Mouse (Mus musculus): ENCODE results near the gene Samhd1. TPM values are rescaled to one million over a fixed set of nuclear protein-coding genes. Genes with fewer than 3 reads are reported as not detected.

Samhd1 gene
- polyA plus RNA-seq, 1 experiment from 2014 or later: 27.1 TPM

- Histone ChIP-seq H3K9me3 (ENCODE audit: low read length) (no peaks in the 10 kb centered on the region), H3K4me1 (ENCODE audit: insufficient read depth, low read length) (no peaks in the 10 kb centered on the region), H3K9ac (replicated peaks; ENCODE audit: low read length) (no peak overlapping the region), H3K4me2 (replicated peaks; ENCODE audit: low read depth, low read length) (no peak overlapping the region), H3K36me3 (ENCODE audit: insufficient read depth, low read length) (peaks cover 48% of the 10 kb centered on the region), H3K27ac (ENCODE audit: low read length) (no peak overlapping the region), H3K27me3 (ENCODE audit: insufficient read depth, low read length) (no peaks in the 10 kb centered on the region), H3K4me3 (ENCODE audit: low read length) (no peak overlapping the region)
- no peak for ATAC-seq (ENCODE audit: low FRiP score, low TSS enrichment)
- WGBS: 91% methylated on average over 2 of the region's 2 CpGs
Observed at GRCm38 (mm10) chr2:157164101-157164500, 29.0 kb upstream of the Samhd1 start.

GRCm38 (mm10) chr2:157156079-157156478, 21.0 kb upstream of the Samhd1 start:
- no peak overlapping the region for H3K9ac ChIP-seq (replicated peaks; ENCODE audit: low read length)
- H3K4me3 ChIP-seq (ENCODE audit: low read length): no peak overlapping the region
- ATAC-seq (ENCODE audit: low FRiP score, low TSS enrichment): no peak
- no peak overlapping the region for H3K27ac ChIP-seq (ENCODE audit: low read length)
- H3K27me3 ChIP-seq (ENCODE audit: insufficient read depth, low read length): no peaks in the 10 kb centered on the region
- H3K36me3 ChIP-seq (ENCODE audit: insufficient read depth, low read length): peaks cover 45% of the 10 kb centered on the region
- H3K9me3 ChIP-seq (ENCODE audit: low read length): no peaks in the 10 kb centered on the region
- H3K4me1 ChIP-seq (ENCODE audit: insufficient read depth, low read length): no peaks in the 10 kb centered on the region
- no peak overlapping the region for H3K4me2 ChIP-seq (replicated peaks; ENCODE audit: low read depth, low read length)
- 89% methylated on average over 1 of the region's 1 CpGs for WGBS

GRCm38 (mm10) chr2:157153235-157153634, 18.2 kb upstream of the Samhd1 start:
- ATAC-seq (ENCODE audit: low FRiP score, low TSS enrichment): no peak
- WGBS: 90% methylated on average over 2 of the region's 2 CpGs
- Histone ChIP-seq H3K4me1 (ENCODE audit: insufficient read depth, low read length) (no peaks in the 10 kb centered on the region), H3K4me2 (replicated peaks; ENCODE audit: low read depth, low read length) (no peak overlapping the region), H3K27ac (ENCODE audit: low read length) (no peak overlapping the region), H3K9me3 (ENCODE audit: low read length) (no peaks in the 10 kb centered on the region), H3K36me3 (ENCODE audit: insufficient read depth, low read length) (peaks cover 41% of the 10 kb centered on the region), H3K27me3 (ENCODE audit: insufficient read depth, low read length) (no peaks in the 10 kb centered on the region), H3K4me3 (ENCODE audit: low read length) (no peak overlapping the region), H3K9ac (replicated peaks; ENCODE audit: low read length) (no peak overlapping the region)

GRCm38 (mm10) chr2:157148417-157148816, 13.4 kb upstream of the Samhd1 start:
- H3K36me3 ChIP-seq (ENCODE audit: insufficient read depth, low read length): peaks cover 29% of the 10 kb centered on the region
- ATAC-seq (ENCODE audit: low FRiP score, low TSS enrichment): no peak
- no peak overlapping the region for H3K27ac ChIP-seq (ENCODE audit: low read length)
- H3K4me2 ChIP-seq (replicated peaks; ENCODE audit: low read depth, low read length): no peak overlapping the region
- H3K4me1 ChIP-seq (ENCODE audit: insufficient read depth, low read length): no peaks in the 10 kb centered on the region
- H3K9me3 ChIP-seq (ENCODE audit: low read length): no peaks in the 10 kb centered on the region
- H3K9ac ChIP-seq (replicated peaks; ENCODE audit: low read length): no peak overlapping the region
- H3K27me3 ChIP-seq (ENCODE audit: insufficient read depth, low read length): no peaks in the 10 kb centered on the region
- 89% methylated on average over 5 of the region's 5 CpGs for WGBS
- H3K4me3 ChIP-seq (ENCODE audit: low read length): no peak overlapping the region

GRCm38 (mm10) chr2:157147397-157148020, 12.4 kb upstream of the Samhd1 start:
- WGBS: 85% methylated on average over 9 of the region's 9 CpGs
- H3K27me3 ChIP-seq (ENCODE audit: insufficient read depth, low read length): no peaks in the 10 kb centered on the region
- H3K36me3 ChIP-seq (ENCODE audit: insufficient read depth, low read length): peaks cover 29% of the 10 kb centered on the region

GRCm38 (mm10) chr2:157145173-157145572, 10.1 kb upstream of the Samhd1 start:
- Histone ChIP-seq H3K27me3 (ENCODE audit: insufficient read depth, low read length) (no peaks in the 10 kb centered on the region), H3K4me3 (ENCODE audit: low read length) (no peak overlapping the region), H3K4me2 (replicated peaks; ENCODE audit: low read depth, low read length) (no peak overlapping the region), H3K27ac (ENCODE audit: low read length) (no peak overlapping the region), H3K4me1 (ENCODE audit: insufficient read depth, low read length) (no peaks in the 10 kb centered on the region), H3K9ac (replicated peaks; ENCODE audit: low read length) (no peak overlapping the region), H3K36me3 (ENCODE audit: insufficient read depth, low read length) (peaks cover 18% of the 10 kb centered on the region), H3K9me3 (ENCODE audit: low read length) (no peaks in the 10 kb centered on the region)
- ATAC-seq (ENCODE audit: low FRiP score, low TSS enrichment): no peak
- WGBS: 77% methylated on average over 1 of the region's 1 CpGs

More at GRCm38 (mm10) chr2:157147397-157148020, 12.4 kb upstream of the Samhd1 start:
- Histone ChIP-seq H3K9me3 (ENCODE audit: low read length) (no peaks in the 10 kb centered on the region), H3K4me1 (ENCODE audit: insufficient read depth, low read length) (no peaks in the 10 kb centered on the region), H3K4me3 (ENCODE audit: low read length) (no peak overlapping the region), H3K9ac (replicated peaks; ENCODE audit: low read length) (no peak overlapping the region), H3K4me2 (replicated peaks; ENCODE audit: low read depth, low read length) (no peak overlapping the region), H3K27ac (ENCODE audit: low read length) (no peak overlapping the region)
- no peak for ATAC-seq (ENCODE audit: low FRiP score, low TSS enrichment)

GRCm38 (mm10) chr2:157144132-157144531, 9.1 kb upstream of the Samhd1 start:
- no peaks in the 10 kb centered on the region for H3K27me3 ChIP-seq (ENCODE audit: insufficient read depth, low read length)
- 71% methylated on average over 5 of the region's 5 CpGs for WGBS
- no peak overlapping the region for H3K27ac ChIP-seq (ENCODE audit: low read length)
- H3K9ac ChIP-seq (replicated peaks; ENCODE audit: low read length): no peak overlapping the region
- H3K4me3 ChIP-seq (ENCODE audit: low read length): no peak overlapping the region
- H3K9me3 ChIP-seq (ENCODE audit: low read length): no peaks in the 10 kb centered on the region
- no peak overlapping the region for H3K4me2 ChIP-seq (replicated peaks; ENCODE audit: low read depth, low read length)
- H3K36me3 ChIP-seq (ENCODE audit: insufficient read depth, low read length): peaks cover 8% of the 10 kb centered on the region
- ATAC-seq (ENCODE audit: low FRiP score, low TSS enrichment): no peak
- no peaks in the 10 kb centered on the region for H3K4me1 ChIP-seq (ENCODE audit: insufficient read depth, low read length)

GRCm38 (mm10) chr2:157141962-157142361, 6.9 kb upstream of the Samhd1 start:
- Histone ChIP-seq H3K4me2 (replicated peaks; ENCODE audit: low read depth, low read length) (no peak overlapping the region), H3K4me3 (ENCODE audit: low read length) (no peak overlapping the region), H3K27me3 (ENCODE audit: insufficient read depth, low read length) (no peaks in the 10 kb centered on the region), H3K9ac (replicated peaks; ENCODE audit: low read length) (no peak overlapping the region), H3K27ac (ENCODE audit: low read length) (no peak overlapping the region), H3K9me3 (ENCODE audit: low read length) (no peaks in the 10 kb centered on the region), H3K4me1 (ENCODE audit: insufficient read depth, low read length) (no peaks in the 10 kb centered on the region), H3K36me3 (ENCODE audit: insufficient read depth, low read length) (no peaks in the 10 kb centered on the region)
- ATAC-seq (ENCODE audit: low FRiP score, low TSS enrichment): no peak
- 90% methylated on average over 4 of the region's 4 CpGs for WGBS

- H3K9me3 ChIP-seq (ENCODE audit: low read length): no peaks in the 10 kb centered on the region
Observed at GRCm38 (mm10) chr2:157139251-157139802, 4.3 kb upstream of the Samhd1 start.

GRCm38 (mm10) chr2:157138808-157139207, 3.7 kb upstream of the Samhd1 start:
- Histone ChIP-seq H3K4me1 (ENCODE audit: insufficient read depth, low read length) (peaks cover 2% of the 10 kb centered on the region; the same call in 1 of the 2 replicates), H3K36me3 (ENCODE audit: insufficient read depth, low read length) (no peaks in the 10 kb centered on the region), H3K4me2 (replicated peaks; ENCODE audit: low read depth, low read length) (no peak overlapping the region), H3K9me3 (ENCODE audit: low read length) (no peaks in the 10 kb centered on the region), H3K27ac (ENCODE audit: low read length) (no peak overlapping the region), H3K9ac (replicated peaks; ENCODE audit: low read length) (no peak overlapping the region), H3K27me3 (ENCODE audit: insufficient read depth, low read length) (no peaks in the 10 kb centered on the region), H3K4me3 (ENCODE audit: low read length) (no peak overlapping the region)
- ATAC-seq (ENCODE audit: low FRiP score, low TSS enrichment): no peak
- WGBS: 78% methylated on average over 5 of the region's 5 CpGs

More at GRCm38 (mm10) chr2:157139251-157139802, 4.3 kb upstream of the Samhd1 start:
- no peaks in the 10 kb centered on the region for H3K36me3 ChIP-seq (ENCODE audit: insufficient read depth, low read length)
- no peak overlapping the region for H3K27ac ChIP-seq (ENCODE audit: low read length)
- H3K27me3 ChIP-seq (ENCODE audit: insufficient read depth, low read length): no peaks in the 10 kb centered on the region
- WGBS: 93% methylated on average over 5 of the region's 5 CpGs
- no peaks in the 10 kb centered on the region; the same call in 1 of the 2 replicates for H3K4me1 ChIP-seq (ENCODE audit: insufficient read depth, low read length)
- no peak overlapping the region for H3K4me2 ChIP-seq (replicated peaks; ENCODE audit: low read depth, low read length)
- no peak overlapping the region for H3K9ac ChIP-seq (replicated peaks; ENCODE audit: low read length)
- no peak for ATAC-seq (ENCODE audit: low FRiP score, low TSS enrichment)
- H3K4me3 ChIP-seq (ENCODE audit: low read length): no peak overlapping the region

Data from kidney, embryonic 16.5 days (tissue).